Mouse (Mus musculus) hematopoietic stem cell, adult 5-6 weeks (primary cell): ENCODE results near the gene Nsmce4a. TPM values are rescaled to one million over a fixed set of nuclear protein-coding genes. Genes with fewer than 3 reads are reported as not detected.
"Not testable (repeated sequence)": the region's sequence is repeated elsewhere in the genome, so short reads cannot be mapped to it uniquely, and the experiment has no call there.

ENCODE experiments used
- ATAC-seq, 2 experiments: fragments of 125-278 bp in 1 of 2; replicated peaks in 1 of 2; 2 replicates each; pipeline ENCODE4 v1.8.0; 2016 to 2017; ENCODE audit warnings: inconsistent platforms in 2 of 2, mild to moderate bottlenecking in 2 of 2, moderate number of reproducible peaks in 2 of 2, low read depth in 1 of 2, moderate TSS enrichment in 1 of 2; ENCODE audit not compliant: low FRiP score in 2 of 2, poor library complexity in 2 of 2, severe bottlenecking in 2 of 2, insufficient read depth in 1 of 2, low TSS enrichment in 1 of 2
- total RNA-seq: library from RNA; stranded (forward); fragments of 172-1452, 232-1000 nt; gene quantifications from 2 replicates; pipeline ENCODE4 v1.2.3, GENCODE M21; 2017

The Nsmce4a gene
- total RNA-seq = 168 and 190 TPM in 2 replicates

GRCm38 (mm10) chr7:130572821-130573220, at the start of gene Nsmce4a:
Gene Nsmce4a, minus strand, starts transcription at chr7:130573118.
- no peak for ATAC-seq

GRCm38 (mm10) chr7:130622359-130622758, 49.4 kb upstream of the Nsmce4a start:
- no peak for ATAC-seq

- no peak for ATAC-seq
Measured at GRCm38 (mm10) chr7:130621953-130622352, 49.0 kb upstream of the Nsmce4a start.

- ATAC-seq = no peak
Measured at GRCm38 (mm10) chr7:130621068-130621467, 48.1 kb upstream of the Nsmce4a start.

- no peak for ATAC-seq
Measured at GRCm38 (mm10) chr7:130617591-130617990, 44.7 kb upstream of the Nsmce4a start.

GRCm38 (mm10) chr7:130613973-130614372, 41.1 kb upstream of the Nsmce4a start:
- no peak for ATAC-seq

GRCm38 (mm10) chr7:130606958-130607357, 34.0 kb upstream of the Nsmce4a start:
- ATAC-seq = no peak

GRCm38 (mm10) chr7:130605111-130605510, 32.2 kb upstream of the Nsmce4a start:
- peak; percentile 76 to 80 for ATAC-seq

GRCm38 (mm10) chr7:130604390-130604789, 31.5 kb upstream of the Nsmce4a start:
- ATAC-seq = no peak

GRCm38 (mm10) chr7:130603556-130603955, 30.6 kb upstream of the Nsmce4a start:
- no peak for ATAC-seq

- no peak for ATAC-seq
Measured at GRCm38 (mm10) chr7:130602804-130603203, 29.9 kb upstream of the Nsmce4a start.

- ATAC-seq = no peak
Measured at GRCm38 (mm10) chr7:130600546-130600945, 27.6 kb upstream of the Nsmce4a start.

GRCm38 (mm10) chr7:130600074-130600473, 27.2 kb upstream of the Nsmce4a start:
- no peak for ATAC-seq

GRCm38 (mm10) chr7:130597546-130597945, 24.6 kb upstream of the Nsmce4a start:
- ATAC-seq = no peak

- ATAC-seq = not testable (repeated sequence)
Measured at GRCm38 (mm10) chr7:130596079-130596855, 23.3 kb upstream of the Nsmce4a start.

- not testable (repeated sequence) for ATAC-seq
Measured at GRCm38 (mm10) chr7:130593375-130594239, 20.7 kb upstream of the Nsmce4a start.

GRCm38 (mm10) chr7:130592975-130593374, 20.1 kb upstream of the Nsmce4a start:
- not testable (repeated sequence) for ATAC-seq

GRCm38 (mm10) chr7:130590845-130591437, 18.0 kb upstream of the Nsmce4a start:
- peak in 1 of 2 experiments; percentile 29; a peak in 1 of 4 replicates for ATAC-seq
